Mouse (Mus musculus) ES-CJ7 (cell line): ENCODE measurements around the gene Cideb.

Source experiments
- DNase-seq: peaks from one replicate; pipeline ENCODE4 v3.0.0; 2011; ENCODE audit warnings: low read depth, low spot score

Cideb gene

DNA sequence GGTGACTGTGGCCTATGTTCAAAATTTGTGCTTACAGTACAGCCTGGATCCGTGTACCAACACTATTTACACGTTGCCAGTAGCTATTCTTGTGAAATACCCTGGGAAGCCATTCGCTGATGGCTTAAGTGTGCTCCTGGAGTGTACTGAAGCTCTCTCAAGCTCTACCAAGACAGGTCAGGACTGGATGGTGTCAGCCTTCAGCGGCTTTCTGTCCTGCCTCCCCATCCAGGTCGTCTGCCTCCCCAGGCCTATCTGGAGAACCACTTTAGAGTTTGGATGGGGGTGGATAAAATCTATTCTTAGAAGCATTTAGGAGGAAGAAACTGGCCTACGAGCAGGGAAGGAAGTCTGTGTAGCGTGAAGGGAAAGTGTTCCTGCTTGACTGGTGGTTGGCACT lies 4.9 kb upstream of the Cideb start:
- DNase-seq, result no peak

GRCm38 (mm10) chr14:55762001-55762821 lies 4.0 kb upstream of the Cideb start:
- peak; percentile 52 for DNase-seq

- no peak for DNase-seq
Measured at GRCm38 (mm10) chr14:55761163-55761562, 2.9 kb upstream of the Cideb start, which contains the start of gene Ltb4r2. Gene Ltb4r2 (plus strand): TSS chr14:55761428.

GRCm38 (mm10) chr14:55760156-55760555 lies 1.9 kb upstream of the Cideb start:
- DNase-seq, result peak; percentile 87

DNA sequence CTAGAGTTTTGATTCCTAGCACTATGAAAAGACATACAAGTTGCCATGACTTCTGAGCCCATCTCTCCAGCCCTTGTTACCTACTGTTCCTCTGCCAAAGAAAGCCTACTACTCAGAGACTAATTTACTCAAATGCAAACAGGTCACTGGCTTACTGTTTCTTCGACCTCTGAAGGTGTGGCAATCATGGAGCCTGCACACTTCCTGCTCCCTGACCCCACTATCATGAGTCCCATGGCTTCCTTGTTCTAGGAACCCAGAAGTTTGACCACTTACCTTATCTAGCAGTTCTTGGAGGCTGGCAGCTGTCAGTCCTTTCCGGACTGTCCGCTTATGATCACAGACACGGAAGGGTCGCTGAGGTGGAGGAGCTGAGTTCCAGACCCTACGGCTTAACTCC lies 692 bp downstream of the Cideb start:
- no peak for DNase-seq

- DNase-seq, result peak; percentile 56
Measured at GRCm38 (mm10) chr14:55747051-55747847, 11.0 kb downstream of the Cideb start.

- DNase-seq, result no peak
Measured at GRCm38 (mm10) chr14:55745861-55746237, 12.4 kb downstream of the Cideb start.

- peak; percentile 90 for DNase-seq
Measured at GRCm38 (mm10) chr14:55745180-55745860, 12.9 kb downstream of the Cideb start, which contains the start of the genes Dhrs1 and Nop9. Gene Dhrs1 (minus strand): TSS chr14:55745690. Gene Nop9 (plus strand): TSS chr14:55745693.

GRCm38 (mm10) chr14:55743711-55744110 lies 14.5 kb downstream of the Cideb start:
- peak; percentile 83 for DNase-seq

GRCm38 (mm10) chr14:55737086-55737687 lies 21.1 kb downstream of the Cideb start:
- no peak for DNase-seq

- DNase-seq, result no peak
Measured at GRCm38 (mm10) chr14:55735758-55736157, 22.5 kb downstream of the Cideb start.

GRCm38 (mm10) chr14:55735334-55735733 lies 22.9 kb downstream of the Cideb start:
- no peak for DNase-seq

DNA sequence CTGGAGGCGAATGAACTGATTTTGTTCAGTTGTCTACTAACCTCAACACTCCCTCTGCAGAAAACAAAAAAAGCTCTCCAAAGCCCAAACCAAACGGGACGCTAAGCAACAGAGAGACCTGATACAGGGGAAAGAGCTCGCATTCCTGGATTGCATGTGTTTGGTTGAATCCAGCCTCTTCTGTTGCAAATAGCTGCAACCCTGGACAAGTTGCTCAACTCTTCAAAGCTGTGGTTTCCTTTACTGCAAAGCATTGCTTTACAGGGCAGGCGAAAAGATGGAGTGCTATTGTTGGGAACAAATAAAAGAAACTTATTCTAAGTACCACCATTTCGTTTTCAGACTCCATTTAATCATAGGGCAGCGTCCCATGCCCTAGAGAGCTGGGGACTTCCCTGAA lies 23.4 kb downstream of the Cideb start:
- DNase-seq, result no peak

DNA sequence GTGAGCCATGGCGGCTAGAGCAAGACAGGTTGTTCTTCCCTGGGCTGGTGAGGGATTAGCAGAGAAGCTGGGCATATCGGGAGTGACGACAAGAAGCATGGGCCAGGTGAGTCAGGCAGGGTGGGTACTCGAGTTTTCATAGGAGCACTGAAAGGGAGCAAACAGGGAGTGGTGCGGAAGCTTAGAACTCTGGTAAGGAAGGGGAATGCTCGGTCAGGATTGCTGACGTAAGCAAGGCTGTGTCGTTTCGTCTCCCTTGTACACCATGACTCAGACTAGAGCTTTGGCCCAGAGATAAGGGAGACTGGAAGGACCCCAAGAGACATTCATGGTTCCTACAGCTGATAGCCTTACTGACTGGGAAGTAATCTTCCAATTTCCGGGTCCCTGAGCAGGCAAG lies 24.4 kb downstream of the Cideb start:
- DNase-seq, result no peak

- no peak for DNase-seq
Measured at GRCm38 (mm10) chr14:55730531-55731032, 27.7 kb downstream of the Cideb start.

GRCm38 (mm10) chr14:55730116-55730515 lies 28.1 kb downstream of the Cideb start:
- no peak for DNase-seq

DNA sequence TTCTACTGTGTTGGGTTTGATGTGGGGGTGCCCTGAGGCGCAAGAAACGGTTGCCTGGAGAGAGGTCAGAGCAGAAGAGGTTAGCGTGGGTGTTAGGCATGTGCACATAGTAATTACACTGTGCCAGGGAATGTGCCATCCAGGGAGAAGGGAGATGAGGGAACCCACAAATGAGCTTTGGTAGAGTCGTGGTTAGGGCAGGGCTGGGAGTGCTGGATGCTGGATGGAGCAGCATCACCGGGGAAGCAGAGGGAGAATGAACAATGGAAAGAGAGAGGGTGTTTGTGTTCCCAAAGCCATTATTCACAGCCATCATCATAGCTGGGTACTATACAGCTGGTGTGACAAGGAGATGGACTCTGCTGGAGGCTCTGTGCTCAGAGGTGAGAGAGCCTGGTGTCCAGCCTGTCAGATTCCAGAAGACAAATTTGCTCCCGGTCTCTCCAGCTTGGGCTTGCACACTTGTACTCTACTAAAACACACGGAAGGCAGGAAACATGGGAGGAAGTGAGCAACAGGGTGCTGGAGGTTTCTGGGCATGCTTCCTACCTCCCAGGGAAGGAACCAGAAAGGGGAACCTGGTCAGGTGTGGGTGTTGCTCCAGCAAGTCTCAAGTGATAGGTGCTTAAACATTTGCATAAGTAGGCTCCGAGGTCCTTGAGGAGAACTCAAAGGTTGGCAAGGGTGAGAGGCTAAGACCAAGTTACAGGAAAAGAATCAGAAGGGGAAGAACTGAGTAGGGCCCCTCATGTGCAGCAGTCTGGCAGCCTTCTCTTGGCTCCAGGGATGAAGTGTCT lies 30.2 kb downstream of the Cideb start:
- no peak for DNase-seq

DNA sequence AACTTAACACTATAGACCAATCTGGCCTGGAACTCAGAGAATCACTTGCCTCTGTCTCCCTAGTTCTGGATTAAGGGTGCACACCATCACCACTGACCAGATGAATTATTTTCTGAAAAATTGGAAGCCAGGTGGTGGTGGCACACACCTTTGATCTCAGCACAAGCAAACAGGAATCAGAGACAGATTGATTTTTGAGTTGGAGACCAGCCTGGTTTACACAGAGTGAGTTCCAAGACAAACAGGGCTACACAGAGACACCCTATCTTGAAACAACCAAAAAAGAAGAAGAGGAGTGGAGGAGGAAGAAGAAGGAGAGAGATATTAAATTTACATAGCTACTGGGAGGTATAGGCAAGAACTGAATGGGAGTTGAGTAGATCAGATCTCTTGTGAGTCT lies 32.0 kb downstream of the Cideb start:
- DNase-seq, result no peak

GRCm38 (mm10) chr14:55724411-55724871 lies 33.8 kb downstream of the Cideb start:
- DNase-seq, result no peak

- DNase-seq, result no peak
Measured at GRCm38 (mm10) chr14:55723433-55723832, 34.8 kb downstream of the Cideb start.
